Mouse (Mus musculus) neural tube, embryonic 12.5 days (tissue): ENCODE results near the gene Osbp. TPM values are rescaled to one million over a fixed set of nuclear protein-coding genes. Genes with fewer than 3 reads are reported as not detected.

Source experiments
- ATAC-seq: fragments of 200-750 bp; cut with Nextera tagmentation; 2 replicates; pipeline ENCODE4 v1.8.0; 2017; ENCODE audit warnings: low read depth, mild to moderate bottlenecking, moderate TSS enrichment, moderate library complexity; ENCODE audit not compliant: low FRiP score
- H3K27ac ChIP-seq: fragments of 300-500 bp; sonication (generic); 2 replicates; pipeline ENCODE4 v1.5.1; 2016
- H3K27me3 ChIP-seq: fragments of 300-500 bp; sonication (generic); replicated peaks from 2 replicates; pipeline ENCODE4 v1.6.1; 2016; ENCODE audit warnings: mild to moderate bottlenecking
- H3K36me3 ChIP-seq: fragments of 300-500 bp; sonication (generic); 2 replicates; pipeline ENCODE4 v1.6.1; 2016; ENCODE audit warnings: mild to moderate bottlenecking
- H3K4me1 ChIP-seq: fragments of 300-500 bp; sonication (generic); 2 replicates; pipeline ENCODE4 v1.6.1; 2016
- H3K4me2 ChIP-seq: fragments of 300-500 bp; sonication (generic); replicated peaks from 2 replicates; pipeline ENCODE4 v1.6.1; 2016; ENCODE audit warnings: mild to moderate bottlenecking
- H3K4me3 ChIP-seq: fragments of 300-500 bp; sonication (generic); 2 replicates; pipeline ENCODE4 v1.5.1; 2016
- H3K9ac ChIP-seq: fragments of 300-500 bp; sonication (generic); 2 replicates; pipeline ENCODE4 v1.6.1; 2016; ENCODE audit warnings: mild to moderate bottlenecking
- H3K9me3 ChIP-seq: fragments of 300-500 bp; sonication (generic); 2 replicates; pipeline ENCODE4 v1.6.1; 2016; ENCODE audit warnings: mild to moderate bottlenecking
- whole genome bisulfite sequencing: fragments of 180-500 bp; shearing (Covaris S2); methylation state at CpG from one replicate; pipeline ENCODE4 v1.1.7; 2016; 5-methylcytosine and 5-hydroxymethylcytosine counted together
- microRNA-seq: library from miRNA; unstranded; fragments of <30 nt; microRNA quantifications from one replicate; pipeline ENCODE4, GENCODE M21; 2017
- polyA plus RNA-seq: library from polyadenylated mRNA; unstranded; fragments of >200 nt; fragmentation: Nextera tagmentation; extraction: Ambion mirVana; gene quantifications from 2 replicates; pipeline ENCODE4 v1.2.1, GENCODE M21; 2016

Gene Osbp
- polyA plus RNA-seq, 1 experiment from 2014 or later, result 5.1 TPM

GRCm38 (mm10) chr19:12024149-12024548 is 58.4 kb downstream of the Osbp start:
- Histone ChIP-seq H3K27me3 (no peaks in the 10 kb centered on the region), H3K4me1 (no peaks in the 10 kb centered on the region), H3K9ac (no peak overlapping the region), H3K4me3 (no peak overlapping the region), H3K4me2 (no peak overlapping the region), H3K9me3 (no peaks in the 10 kb centered on the region), H3K36me3 (no peaks in the 10 kb centered on the region), H3K27ac (no peak overlapping the region)
- no peak for ATAC-seq
- WGBS, result 85% methylated on average over 4 of the region's 4 CpGs

GRCm38 (mm10) chr19:12025333-12025732 is 59.6 kb downstream of the Osbp start:
- Histone ChIP-seq H3K27ac (no peak overlapping the region), H3K9me3 (no peaks in the 10 kb centered on the region), H3K9ac (no peak overlapping the region), H3K4me2 (no peak overlapping the region), H3K4me3 (no peak overlapping the region), H3K36me3 (no peaks in the 10 kb centered on the region), H3K4me1 (no peaks in the 10 kb centered on the region), H3K27me3 (no peaks in the 10 kb centered on the region)
- no peak for ATAC-seq
- 93% methylated on average over 3 of the region's 3 CpGs for WGBS

- H3K9ac ChIP-seq, result no peak overlapping the region
- WGBS, result 93% methylated on average over 2 of the region's 2 CpGs
- H3K4me3 ChIP-seq, result no peak overlapping the region
- no peaks in the 10 kb centered on the region for H3K9me3 ChIP-seq
- no peaks in the 10 kb centered on the region for H3K36me3 ChIP-seq
- H3K27ac ChIP-seq, result no peak overlapping the region
- no peaks in the 10 kb centered on the region for H3K4me1 ChIP-seq
- no peak for ATAC-seq
- H3K4me2 ChIP-seq, result no peak overlapping the region
- no peaks in the 10 kb centered on the region for H3K27me3 ChIP-seq
Measured at GRCm38 (mm10) chr19:12026606-12027005, 60.9 kb downstream of the Osbp start.

DNA sequence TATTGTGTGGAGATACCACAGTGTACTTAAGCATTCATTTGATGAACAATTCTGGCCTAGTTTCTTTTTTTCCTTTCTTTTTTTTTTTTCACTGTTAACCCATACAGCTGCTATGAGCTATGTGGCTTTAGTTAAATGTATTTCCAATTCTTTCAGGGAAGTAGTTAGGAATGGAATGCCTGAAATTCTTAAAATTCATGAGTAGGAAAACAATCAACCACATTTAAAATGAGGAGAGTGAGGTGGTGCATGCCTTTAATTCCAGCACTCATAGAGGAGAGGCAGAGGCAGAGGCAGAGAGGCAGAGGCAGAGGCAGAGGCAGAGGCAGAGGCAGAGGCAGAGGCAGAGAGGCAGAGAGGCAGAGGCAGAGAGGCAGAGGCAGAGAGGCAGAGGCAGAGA is 72.0 kb downstream of the Osbp start:
- Histone ChIP-seq H3K36me3 (no peaks in the 10 kb centered on the region), H3K9ac (no peak overlapping the region), H3K4me3 (no peak overlapping the region), H3K27ac (no peak overlapping the region), H3K4me1 (no peaks in the 10 kb centered on the region), H3K9me3 (no peaks in the 10 kb centered on the region), H3K4me2 (no peak overlapping the region), H3K27me3 (no peaks in the 10 kb centered on the region)
- ATAC-seq, result no peak

DNA sequence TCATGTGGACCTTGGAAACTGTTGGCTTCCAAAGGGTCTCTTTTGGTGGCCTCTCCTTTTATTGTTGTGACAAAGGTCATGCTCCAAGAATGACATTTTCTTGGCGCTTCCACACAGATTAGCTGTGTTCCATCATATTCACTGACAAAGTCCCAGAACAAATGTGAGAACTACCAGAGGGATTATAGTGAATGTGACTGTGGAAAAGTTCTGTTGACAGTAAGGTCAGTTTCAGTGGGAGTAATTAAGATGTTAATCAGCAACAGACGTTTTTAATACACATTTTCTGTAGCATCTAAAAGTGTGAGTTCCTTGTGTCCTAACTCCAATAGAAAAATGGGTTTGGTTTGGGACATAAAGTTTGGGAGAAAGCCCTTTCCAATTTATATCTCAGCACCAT is 75.5 kb downstream of the Osbp start, which contains the start of gene Olfr1423:
TSS of gene Olfr1423 (minus strand) at position 101 of the 400 bp plus-strand sequence.
- Histone ChIP-seq H3K4me2 (no peak within 1 kb of the TSS), H3K9me3 (no peaks in the 10 kb centered on the region), H3K27ac (no peak within 1 kb of the TSS), H3K36me3 (no peaks in the 10 kb centered on the region), H3K4me3 (no peak within 1 kb of the TSS), H3K4me1 (no peaks in the 10 kb centered on the region), H3K27me3 (no peaks in the 10 kb centered on the region), H3K9ac (no peak within 1 kb of the TSS)
- no peak for ATAC-seq
- 73% methylated on average over 2 of the region's 2 CpGs for WGBS

DNA sequence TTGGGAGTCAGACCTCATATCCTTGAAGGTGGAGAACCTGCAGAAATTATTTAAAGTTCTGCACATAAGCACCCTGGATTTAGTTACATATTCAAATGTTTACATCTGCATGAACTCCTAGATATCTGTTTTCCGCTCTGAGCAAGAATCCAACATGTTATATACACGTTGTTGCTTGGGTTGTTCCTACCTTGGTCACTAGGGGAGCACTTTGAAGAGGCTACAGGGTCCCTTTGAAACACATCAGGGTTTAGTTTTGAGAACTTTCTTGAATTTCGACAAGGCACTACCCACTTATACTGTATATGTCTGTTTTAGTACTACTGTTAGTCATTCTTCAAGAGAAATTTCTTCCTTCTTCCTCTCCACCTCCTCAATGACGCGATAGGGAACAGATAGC is 77.4 kb downstream of the Osbp start:
- WGBS, result 91% methylated on average over 5 of the region's 5 CpGs
- no peaks in the 10 kb centered on the region for H3K4me1 ChIP-seq
- H3K27me3 ChIP-seq, result no peaks in the 10 kb centered on the region
- no peaks in the 10 kb centered on the region for H3K36me3 ChIP-seq
- ATAC-seq, result no peak
- no peak overlapping the region for H3K27ac ChIP-seq
- H3K9me3 ChIP-seq, result no peaks in the 10 kb centered on the region
- no peak overlapping the region for H3K9ac ChIP-seq
- no peak overlapping the region for H3K4me3 ChIP-seq
- no peak overlapping the region for H3K4me2 ChIP-seq

Small RNAs within 50 kb of the gene (microRNA-seq; reads per million reads assigned to microRNA genes)
- gene Mir6994, result 7.6 reads per million, percentile 20 among the genes with 10 or more reads in this experiment

Other genes starting within 250 kb of the Osbp start
- gene Gif, start 218.4 kb upstream of the Osbp start, polyA plus RNA-seq, result not detected in 2 replicates
- gene Mrpl16, start 195.6 kb upstream of the Osbp start, polyA plus RNA-seq, result 42.3 and 44.1 TPM in 2 replicates
- gene Stx3, start 146.5 kb upstream of the Osbp start, polyA plus RNA-seq, result 4.7 and 4.9 TPM in 2 replicates
- not detected in 2 replicates for gene Olfr1417, start 126.7 kb upstream of the Osbp start, polyA plus RNA-seq
- gene Olfr1418, start 104.9 kb upstream of the Osbp start, polyA plus RNA-seq, result not detected in 2 replicates
- not detected in 2 replicates for gene Olfr1419, start 90.8 kb upstream of the Osbp start, polyA plus RNA-seq
- gene Olfr1420, start 79.4 kb upstream of the Osbp start, polyA plus RNA-seq, result not detected in 2 replicates
- gene Patl1, start 53.5 kb upstream of the Osbp start, polyA plus RNA-seq, result 17.8 and 21.1 TPM in 2 replicates
- not detected in 2 replicates for gene Olfr1423, start 75.4 kb downstream of the Osbp start, polyA plus RNA-seq
- gene Olfr1424, start 96.7 kb downstream of the Osbp start, polyA plus RNA-seq, result not detected in 2 replicates
- not detected in 2 replicates for gene Olfr1425, start 111.8 kb downstream of the Osbp start, polyA plus RNA-seq
- not detected in 2 replicates for gene Olfr1426, start 126.1 kb downstream of the Osbp start, polyA plus RNA-seq
- not detected in 2 replicates for gene Olfr1427, start 137.4 kb downstream of the Osbp start, polyA plus RNA-seq
- not detected in 2 replicates for gene Olfr1428, start 150.0 kb downstream of the Osbp start, polyA plus RNA-seq
- gene Olfr76, start 157.3 kb downstream of the Osbp start, polyA plus RNA-seq, result not detected in 2 replicates
- gene Olfr1555-ps1, start 204.2 kb downstream of the Osbp start, polyA plus RNA-seq, result not detected in 2 replicates
- gene Olfr1431, start 234.7 kb downstream of the Osbp start, polyA plus RNA-seq, result not detected in 2 replicates